Mouse (Mus musculus): ENCODE results near the gene Nme7. TPM values are rescaled to one million over a fixed set of nuclear protein-coding genes. Genes with fewer than 3 reads are reported as not detected.

The Nme7 gene
- polyA plus RNA-seq, 1 experiment from 2014 or later: 33.1 TPM

DNA sequence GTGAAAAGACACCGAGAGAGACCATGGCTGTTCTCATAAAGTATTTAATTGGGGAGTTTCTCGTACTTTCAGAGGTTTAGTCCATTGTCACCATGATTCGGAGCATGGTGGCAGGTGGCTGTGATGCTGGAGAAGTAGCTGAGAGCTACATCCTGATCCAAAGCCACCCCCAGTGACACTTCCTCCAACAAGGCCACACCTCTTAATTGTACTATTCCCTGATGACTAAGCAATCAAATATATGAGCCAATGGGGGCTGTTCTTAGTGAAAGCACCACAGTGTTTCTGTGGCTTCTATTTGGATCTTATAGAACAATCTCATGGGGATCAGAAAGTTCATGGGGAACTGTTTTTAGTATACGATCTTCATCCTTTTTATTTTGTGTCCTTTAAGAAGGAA lies 85.8 kb downstream of the Nme7 start:
- Histone ChIP-seq H3K4me3 (replicated peaks) (no peak overlapping the region), H3K4me1 (peaks cover 5% of the 10 kb centered on the region), H3K9ac (replicated peaks) (no peak overlapping the region), H3K9me3 (replicated peaks) (no peaks in the 10 kb centered on the region), H3K27me3 (replicated peaks) (no peaks in the 10 kb centered on the region), H3K36me3 (no peaks in the 10 kb centered on the region; the same call in 1 of the 2 replicates), H3K27ac (replicated peaks) (no peak overlapping the region), H3K4me2 (no peak overlapping the region)
- 73% methylated on average over 4 of the region's 4 CpGs for WGBS
- no peak for ATAC-seq (ENCODE audit: low FRiP score)

DNA sequence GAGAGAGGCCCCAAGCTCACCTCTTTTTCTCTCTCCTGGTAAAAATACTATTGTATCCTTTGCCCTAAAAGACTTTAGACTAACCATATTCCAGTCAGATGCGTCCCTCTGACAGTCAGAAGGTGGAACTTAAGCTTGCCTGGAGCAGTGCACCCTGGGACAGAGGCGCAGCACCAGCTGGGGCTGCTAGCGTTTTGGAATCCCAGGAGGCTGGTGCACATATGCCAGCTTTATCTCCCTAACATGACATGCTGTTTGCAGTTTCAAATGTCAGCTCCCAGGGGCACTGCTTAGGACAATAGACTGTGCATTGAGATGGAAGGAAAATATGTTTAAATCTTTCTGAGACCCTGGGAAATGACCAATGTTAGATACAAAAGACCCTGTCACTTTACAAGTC lies 88.3 kb downstream of the Nme7 start:
- H3K9me3 ChIP-seq (replicated peaks): no peaks in the 10 kb centered on the region
- no peak overlapping the region for H3K4me3 ChIP-seq (replicated peaks)
- no peak overlapping the region for H3K9ac ChIP-seq (replicated peaks)
- peaks cover 17% of the 10 kb centered on the region for H3K4me1 ChIP-seq
- H3K27me3 ChIP-seq (replicated peaks): no peaks in the 10 kb centered on the region
- no peaks in the 10 kb centered on the region; the same call in 1 of the 2 replicates for H3K36me3 ChIP-seq
- no peak overlapping the region for H3K4me2 ChIP-seq
- no peak for ATAC-seq (ENCODE audit: low FRiP score)
- H3K27ac ChIP-seq (replicated peaks): no peak overlapping the region
- WGBS: 11% methylated on average over 3 of the region's 3 CpGs

DNA sequence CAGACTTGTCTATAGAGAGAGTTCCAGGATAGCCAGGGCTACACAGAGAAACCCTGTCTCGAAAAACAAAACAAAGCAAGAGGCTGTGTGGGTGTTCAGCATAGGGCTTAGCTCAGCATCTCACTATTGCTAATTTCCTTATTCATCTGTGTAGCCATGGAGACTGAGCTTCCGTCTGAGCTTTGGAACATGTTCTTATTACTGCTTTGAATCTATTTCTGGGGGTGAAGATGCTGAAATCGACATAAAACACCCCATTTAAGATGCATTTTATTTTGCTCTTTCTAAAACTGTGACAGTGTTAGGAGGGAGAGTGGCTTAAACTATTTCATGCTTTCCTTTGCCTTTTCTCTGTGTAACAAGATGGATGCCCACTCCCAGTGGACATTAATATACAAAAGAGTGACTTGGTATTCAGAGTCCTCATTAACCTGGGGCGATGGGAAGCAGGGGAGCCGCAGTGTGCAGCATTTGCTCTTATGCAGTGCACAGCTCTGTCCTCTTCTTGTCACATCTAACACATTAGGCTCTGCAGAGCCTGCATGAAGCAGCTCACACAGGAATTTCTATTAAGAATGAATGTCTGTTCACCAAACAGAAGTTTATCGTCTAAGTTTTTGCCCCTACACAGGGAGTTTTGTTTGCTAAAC lies 91.3 kb downstream of the Nme7 start:
- Histone ChIP-seq H3K9ac (replicated peaks) (no peak overlapping the region), H3K4me2 (no peak overlapping the region), H3K27ac (replicated peaks) (peak overlapping the region; percentile 62), H3K4me3 (replicated peaks) (no peak overlapping the region), H3K36me3 (no peaks in the 10 kb centered on the region), H3K27me3 (replicated peaks) (no peaks in the 10 kb centered on the region), H3K9me3 (replicated peaks) (no peaks in the 10 kb centered on the region), H3K4me1 (peaks cover 17% of the 10 kb centered on the region)
- ATAC-seq (ENCODE audit: low FRiP score): peak; percentile 75
- WGBS: 16% methylated on average over 6 of the region's 6 CpGs

DNA sequence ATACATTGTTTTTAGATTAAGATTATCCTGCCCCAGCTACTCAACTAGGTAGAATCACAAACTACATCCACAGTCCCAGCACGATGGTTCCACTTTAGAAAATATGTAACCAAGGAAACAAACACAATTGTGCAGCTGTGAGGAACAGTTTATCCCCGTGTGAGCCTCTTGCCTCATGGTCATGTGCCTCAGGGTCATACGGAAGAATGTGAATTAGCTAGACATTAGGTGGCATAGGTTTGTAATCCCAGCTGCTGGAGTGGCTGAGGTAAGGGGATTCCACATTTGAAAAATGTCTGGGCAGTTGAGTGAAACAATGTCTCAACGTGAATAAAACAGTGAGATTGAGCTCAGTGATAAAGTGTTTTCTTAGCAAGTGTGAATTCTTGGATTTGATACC lies 93.8 kb downstream of the Nme7 start:
- peaks cover 14% of the 10 kb centered on the region; the same call in 1 of the 2 replicates for H3K36me3 ChIP-seq
- WGBS: 48% methylated on average over 4 of the region's 4 CpGs
- no peak overlapping the region for H3K4me3 ChIP-seq (replicated peaks)
- no peak overlapping the region for H3K4me2 ChIP-seq
- no peaks in the 10 kb centered on the region for H3K9me3 ChIP-seq (replicated peaks)
- no peak for ATAC-seq (ENCODE audit: low FRiP score)
- no peak overlapping the region for H3K27ac ChIP-seq (replicated peaks)
- no peak overlapping the region for H3K9ac ChIP-seq (replicated peaks)
- H3K27me3 ChIP-seq (replicated peaks): no peaks in the 10 kb centered on the region
- H3K4me1 ChIP-seq: peaks cover 13% of the 10 kb centered on the region

DNA sequence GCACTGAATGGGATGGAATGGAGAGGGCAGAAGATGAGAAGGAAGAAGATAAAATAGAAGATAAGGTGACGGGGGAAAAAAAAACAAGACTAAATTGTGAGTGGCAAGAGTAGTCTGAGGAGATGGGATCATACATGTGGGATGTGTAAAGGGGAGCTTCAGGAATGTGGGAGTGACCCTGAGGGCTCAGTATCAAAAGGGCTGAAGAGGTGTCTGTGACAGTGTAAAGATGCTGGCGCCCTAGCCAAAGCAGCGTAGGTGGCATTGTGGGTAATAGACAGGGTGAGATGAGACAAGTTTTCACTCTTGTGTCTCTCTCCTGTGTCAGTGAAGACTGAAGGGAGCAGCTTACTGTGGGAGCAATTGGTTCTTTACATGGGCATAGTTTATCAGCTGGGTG lies 95.7 kb downstream of the Nme7 start:
- peaks cover 13% of the 10 kb centered on the region for H3K4me1 ChIP-seq
- H3K9ac ChIP-seq (replicated peaks): no peak overlapping the region
- H3K36me3 ChIP-seq: peaks cover 17% of the 10 kb centered on the region
- H3K9me3 ChIP-seq (replicated peaks): no peaks in the 10 kb centered on the region
- 92% methylated on average over 3 of the region's 3 CpGs for WGBS
- H3K27ac ChIP-seq (replicated peaks): no peak overlapping the region
- H3K27me3 ChIP-seq (replicated peaks): no peaks in the 10 kb centered on the region
- H3K4me3 ChIP-seq (replicated peaks): no peak overlapping the region
- no peak for ATAC-seq (ENCODE audit: low FRiP score)
- no peak overlapping the region for H3K4me2 ChIP-seq

DNA sequence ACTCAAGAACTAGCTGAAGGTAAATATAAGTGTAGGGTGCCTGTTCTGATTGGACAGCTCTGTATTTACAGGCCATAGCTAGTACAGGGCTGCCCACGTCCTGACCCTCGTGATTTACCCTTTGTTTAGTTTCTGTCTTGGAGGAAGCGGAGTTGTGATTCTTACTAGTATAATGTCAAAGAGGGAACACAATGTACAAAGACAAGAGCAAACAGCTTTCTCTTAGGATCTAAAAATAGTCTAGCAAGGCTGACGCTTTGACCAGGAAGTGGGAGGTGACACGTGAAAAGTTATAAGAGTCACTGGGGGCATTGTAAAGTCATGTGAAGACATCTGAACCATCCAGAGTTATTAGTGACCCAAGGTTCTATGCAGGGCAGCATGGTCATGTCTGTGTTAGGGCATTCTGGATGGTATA lies 101.5 kb downstream of the Nme7 start:
- Histone ChIP-seq H3K36me3 (peaks cover 17% of the 10 kb centered on the region), H3K9ac (replicated peaks) (no peak overlapping the region), H3K27ac (replicated peaks) (no peak overlapping the region), H3K9me3 (replicated peaks) (no peaks in the 10 kb centered on the region), H3K4me3 (replicated peaks) (no peak overlapping the region), H3K27me3 (replicated peaks) (no peaks in the 10 kb centered on the region), H3K4me1 (0 out of 2 replicates have a peak, but pooled peaks cover 4% of the 10 kb centered on the region), H3K4me2 (no peak overlapping the region)
- WGBS: 69% methylated on average over 5 of the region's 5 CpGs
- no peak for ATAC-seq (ENCODE audit: low FRiP score)

DNA sequence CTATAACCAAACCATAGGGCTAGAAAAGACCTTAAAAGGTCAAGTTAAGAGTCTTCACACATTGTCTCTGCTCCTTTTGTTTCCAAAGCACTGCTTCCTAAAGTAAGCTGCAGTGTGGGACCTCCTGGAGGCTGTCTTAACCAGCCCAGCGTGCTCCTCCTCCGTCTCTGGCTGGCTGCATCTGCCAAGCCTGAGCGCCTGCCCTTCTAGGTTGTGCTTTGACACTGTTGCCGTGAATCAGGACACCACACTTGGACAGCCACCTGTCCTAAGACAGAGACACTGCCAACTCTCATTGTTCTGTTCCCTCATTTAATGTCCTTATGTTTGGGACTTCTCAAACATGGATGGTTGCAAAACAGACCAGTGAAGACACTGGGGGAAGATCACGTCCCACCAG lies 102.6 kb downstream of the Nme7 start:
- WGBS: 40% methylated on average over 5 of the region's 5 CpGs
- Histone ChIP-seq H3K4me3 (replicated peaks) (no peak overlapping the region), H3K9ac (replicated peaks) (no peak overlapping the region), H3K4me1 (0 out of 2 replicates have a peak, but pooled peaks cover 4% of the 10 kb centered on the region), H3K27ac (replicated peaks) (no peak overlapping the region), H3K36me3 (peaks cover 10% of the 10 kb centered on the region), H3K9me3 (replicated peaks) (no peaks in the 10 kb centered on the region), H3K27me3 (replicated peaks) (no peaks in the 10 kb centered on the region), H3K4me2 (no peak overlapping the region)
- ATAC-seq (ENCODE audit: low FRiP score): no peak

DNA sequence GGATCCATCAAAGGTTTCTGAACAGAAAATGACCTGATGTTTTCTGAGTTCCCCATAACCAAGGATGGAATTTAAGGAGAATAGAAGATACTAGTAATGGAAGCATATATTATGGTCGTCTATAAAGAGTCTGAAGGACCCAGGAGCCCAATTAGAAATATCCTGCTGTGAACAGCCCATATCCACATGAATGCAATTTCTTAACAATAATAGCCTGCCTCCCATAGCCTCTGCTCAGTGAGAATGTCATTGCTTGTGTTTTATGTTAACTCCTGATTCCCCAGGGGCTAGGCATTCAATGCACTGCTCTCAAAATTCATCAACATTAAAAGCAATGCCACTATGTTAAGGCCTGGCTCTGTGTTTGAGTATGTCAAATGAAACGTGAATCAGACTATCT lies 104.7 kb downstream of the Nme7 start:
- Histone ChIP-seq H3K9ac (replicated peaks) (no peak overlapping the region), H3K27ac (replicated peaks) (no peak overlapping the region), H3K9me3 (replicated peaks) (no peaks in the 10 kb centered on the region), H3K4me1 (0 out of 2 replicates have a peak, but pooled peaks cover 4% of the 10 kb centered on the region), H3K4me2 (no peak overlapping the region), H3K36me3 (peaks cover 2% of the 10 kb centered on the region; the same call in 1 of the 2 replicates), H3K27me3 (replicated peaks) (no peaks in the 10 kb centered on the region), H3K4me3 (replicated peaks) (no peak overlapping the region)
- 18% methylated on average over 2 of the region's 2 CpGs for WGBS
- ATAC-seq (ENCODE audit: low FRiP score): no peak

DNA sequence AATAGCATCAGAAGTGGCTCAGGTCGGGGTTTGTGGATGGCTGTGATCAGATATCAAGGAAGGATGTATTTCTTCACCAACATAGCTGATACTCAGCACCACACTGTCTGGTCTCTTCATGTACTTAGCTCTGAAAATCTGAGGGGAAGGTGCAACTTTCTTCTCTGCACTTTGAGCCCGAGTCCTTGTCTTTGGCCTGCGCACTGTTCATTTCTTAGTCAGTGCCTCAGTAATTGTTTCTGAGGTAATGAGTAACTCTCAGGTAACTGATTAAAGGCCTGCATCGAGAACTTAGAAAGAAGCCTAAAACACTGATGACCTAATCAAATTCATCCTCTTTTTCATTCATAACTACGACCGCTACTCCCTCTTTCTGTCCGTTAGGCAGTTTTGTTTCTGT lies 107.4 kb downstream of the Nme7 start:
- no peak overlapping the region for H3K27ac ChIP-seq (replicated peaks)
- H3K9me3 ChIP-seq (replicated peaks): no peaks in the 10 kb centered on the region
- H3K36me3 ChIP-seq: no peaks in the 10 kb centered on the region
- H3K9ac ChIP-seq (replicated peaks): no peak overlapping the region
- H3K4me3 ChIP-seq (replicated peaks): no peak overlapping the region
- WGBS: 93% methylated on average over 7 of the region's 7 CpGs
- no peak overlapping the region for H3K4me2 ChIP-seq
- no peak for ATAC-seq (ENCODE audit: low FRiP score)
- H3K4me1 ChIP-seq: 0 out of 2 replicates have a peak, but pooled peaks cover 4% of the 10 kb centered on the region
- H3K27me3 ChIP-seq (replicated peaks): no peaks in the 10 kb centered on the region

DNA sequence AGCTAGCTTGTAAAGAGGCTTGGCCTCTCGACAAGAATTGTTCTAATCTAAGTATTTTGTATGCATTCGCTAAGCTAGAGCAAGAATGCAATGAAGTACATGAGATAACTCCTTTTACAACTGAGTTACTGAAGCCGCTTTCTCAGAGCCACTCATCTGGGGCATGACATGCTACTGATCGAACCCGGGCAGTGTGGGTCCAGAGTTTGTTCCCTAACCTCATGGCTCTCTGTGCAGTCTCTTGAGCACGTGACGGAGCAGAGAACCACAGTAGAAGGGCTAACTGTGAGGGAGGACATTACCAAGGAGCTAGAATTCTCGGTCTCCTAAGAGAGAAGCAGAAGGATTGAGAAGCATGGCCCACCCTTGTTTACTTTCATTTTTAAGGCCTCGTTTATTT lies 109.0 kb downstream of the Nme7 start:
- Histone ChIP-seq H3K27ac (replicated peaks) (no peak overlapping the region), H3K4me3 (replicated peaks) (no peak overlapping the region), H3K9me3 (replicated peaks) (no peaks in the 10 kb centered on the region), H3K4me2 (no peak overlapping the region), H3K36me3 (no peaks in the 10 kb centered on the region), H3K4me1 (0 out of 2 replicates have a peak, but pooled peaks cover 4% of the 10 kb centered on the region), H3K27me3 (replicated peaks) (no peaks in the 10 kb centered on the region), H3K9ac (replicated peaks) (no peak overlapping the region)
- 97% methylated on average over 9 of the region's 9 CpGs for WGBS
- ATAC-seq (ENCODE audit: low FRiP score): no peak

DNA sequence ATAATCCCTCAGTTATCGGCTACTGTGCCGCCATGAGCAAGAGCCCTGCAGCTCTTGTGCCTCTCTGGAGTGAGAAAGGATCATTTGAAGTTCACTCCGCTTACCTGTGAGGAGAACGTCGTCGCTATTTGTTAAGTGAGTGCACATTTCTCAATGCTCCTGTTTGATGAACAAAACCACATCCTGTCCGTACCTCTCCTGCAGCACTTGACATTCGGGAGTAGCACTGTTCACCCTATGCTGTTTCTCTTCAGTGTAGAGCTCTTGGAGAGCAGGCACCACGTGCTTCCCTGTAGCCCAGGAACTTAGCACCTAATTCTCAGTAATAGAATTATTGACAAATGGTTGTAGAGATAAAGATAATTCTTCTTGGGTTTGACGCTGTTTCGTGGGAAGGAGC lies 109.7 kb downstream of the Nme7 start:
- no peak for ATAC-seq (ENCODE audit: low FRiP score)
- Histone ChIP-seq H3K4me3 (replicated peaks) (no peak overlapping the region), H3K9ac (replicated peaks) (no peak overlapping the region), H3K27me3 (replicated peaks) (no peaks in the 10 kb centered on the region), H3K36me3 (no peaks in the 10 kb centered on the region), H3K4me2 (no peak overlapping the region), H3K4me1 (0 out of 2 replicates have a peak, but pooled peaks cover 2% of the 10 kb centered on the region), H3K27ac (replicated peaks) (no peak overlapping the region), H3K9me3 (replicated peaks) (no peaks in the 10 kb centered on the region)
- WGBS: 92% methylated on average over 11 of the region's 11 CpGs

DNA sequence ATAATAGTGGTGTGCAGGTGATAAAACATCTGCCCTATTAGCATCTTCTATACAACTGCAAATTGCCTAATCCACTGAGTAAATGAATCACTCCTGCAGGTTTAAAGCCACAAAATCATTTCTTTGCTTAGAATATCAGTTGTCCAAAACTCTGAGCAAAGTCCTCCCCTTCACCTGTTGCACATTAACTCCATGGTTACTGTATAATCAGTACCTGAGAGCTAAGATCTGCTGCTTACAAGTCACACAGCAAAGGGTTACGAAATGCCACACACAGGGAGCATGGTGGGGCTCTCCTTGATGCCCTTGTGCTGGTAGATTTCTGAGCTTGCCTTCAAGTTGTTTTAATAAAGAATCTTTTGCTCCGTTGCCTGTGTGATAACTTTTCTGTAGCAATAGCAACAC lies 111.4 kb downstream of the Nme7 start:
- Histone ChIP-seq H3K4me2 (no peak overlapping the region), H3K9me3 (replicated peaks) (no peaks in the 10 kb centered on the region), H3K4me3 (replicated peaks) (no peak overlapping the region), H3K27me3 (replicated peaks) (no peaks in the 10 kb centered on the region), H3K4me1 (no peaks in the 10 kb centered on the region), H3K9ac (replicated peaks) (no peak overlapping the region), H3K27ac (replicated peaks) (no peak overlapping the region), H3K36me3 (no peaks in the 10 kb centered on the region)
- ATAC-seq (ENCODE audit: low FRiP score): no peak
- WGBS: 91% methylated on average over 2 of the region's 2 CpGs

All from neural tube, embryonic 15.5 days (tissue).